Mouse (Mus musculus): ENCODE measurements around the gene Sec24c.
"Not testable (repeated sequence)": the region's sequence is repeated elsewhere in the genome, so short reads cannot be mapped to it uniquely, and the experiment has no call there.

The Sec24c gene

DNA sequence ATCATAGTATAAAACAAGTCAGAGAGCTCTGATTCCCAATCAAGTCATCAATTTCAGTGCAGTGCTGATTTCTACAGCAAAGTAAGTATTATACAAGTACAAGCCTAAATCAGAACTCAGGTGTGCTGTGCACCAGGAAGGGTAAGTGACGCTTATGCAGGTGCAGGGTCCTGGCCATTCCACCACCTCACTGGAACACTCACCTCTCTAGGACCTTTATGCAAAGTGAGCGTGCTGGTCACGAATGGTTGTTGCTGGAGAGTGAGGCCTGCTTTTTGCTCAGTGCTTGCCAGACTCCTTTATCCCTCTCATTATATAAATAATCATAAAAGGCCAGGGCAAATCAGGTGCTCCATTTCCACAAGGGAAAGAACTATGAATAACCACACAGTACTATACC is 26.3 kb downstream of the Sec24c start:
- no peak for DNase-seq

DNA sequence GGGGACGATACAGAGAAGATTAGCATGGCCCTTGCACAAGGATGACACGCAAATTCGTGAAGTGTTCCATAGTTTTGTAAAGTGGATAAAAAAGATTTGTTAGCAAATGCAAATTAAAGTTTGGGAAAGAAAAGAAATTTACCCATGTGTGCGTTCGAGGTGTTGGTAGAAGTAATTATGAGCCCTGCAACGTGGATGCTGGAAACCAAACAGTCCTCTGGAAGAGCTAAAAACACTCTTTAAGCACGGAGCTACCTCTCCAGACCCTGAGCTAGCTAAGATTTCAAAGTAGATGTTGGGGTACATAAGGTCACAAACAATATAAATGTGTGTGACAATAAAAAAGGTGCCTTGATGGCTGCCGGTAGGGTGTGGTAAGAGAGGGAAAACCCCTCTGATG is 27.4 kb downstream of the Sec24c start:
- DNase-seq = no peak

DNA sequence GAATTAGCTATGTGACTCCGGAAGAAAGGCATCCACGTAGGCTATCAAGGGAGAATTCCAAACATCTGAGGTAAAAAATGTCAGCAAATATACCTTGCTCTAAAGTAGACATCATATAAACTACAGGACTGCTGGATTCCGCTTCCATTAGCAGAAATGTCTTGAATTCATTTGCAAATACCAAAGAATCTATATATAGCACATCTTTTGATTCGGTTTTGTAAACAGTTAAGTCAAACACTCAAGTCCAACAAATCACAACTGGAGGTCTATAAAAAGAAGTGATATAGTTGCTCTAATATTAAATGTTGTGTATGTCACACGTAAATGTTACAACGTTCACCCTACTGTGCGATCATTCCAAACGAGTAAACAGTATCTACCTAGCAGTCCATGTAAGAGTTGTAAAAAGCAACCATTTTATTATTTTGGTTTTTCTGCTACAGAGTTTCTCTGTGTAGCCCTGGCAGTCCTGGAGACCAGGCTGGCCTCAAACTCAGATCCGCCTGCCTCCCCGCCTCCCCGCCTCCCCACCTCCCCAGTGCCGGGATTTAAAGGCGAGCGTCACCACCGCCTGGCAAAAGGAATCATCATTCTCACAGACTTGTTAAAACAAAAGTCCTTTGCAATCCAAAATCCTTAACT is 28.1 kb downstream of the Sec24c start:
- no peak for DNase-seq

DNA sequence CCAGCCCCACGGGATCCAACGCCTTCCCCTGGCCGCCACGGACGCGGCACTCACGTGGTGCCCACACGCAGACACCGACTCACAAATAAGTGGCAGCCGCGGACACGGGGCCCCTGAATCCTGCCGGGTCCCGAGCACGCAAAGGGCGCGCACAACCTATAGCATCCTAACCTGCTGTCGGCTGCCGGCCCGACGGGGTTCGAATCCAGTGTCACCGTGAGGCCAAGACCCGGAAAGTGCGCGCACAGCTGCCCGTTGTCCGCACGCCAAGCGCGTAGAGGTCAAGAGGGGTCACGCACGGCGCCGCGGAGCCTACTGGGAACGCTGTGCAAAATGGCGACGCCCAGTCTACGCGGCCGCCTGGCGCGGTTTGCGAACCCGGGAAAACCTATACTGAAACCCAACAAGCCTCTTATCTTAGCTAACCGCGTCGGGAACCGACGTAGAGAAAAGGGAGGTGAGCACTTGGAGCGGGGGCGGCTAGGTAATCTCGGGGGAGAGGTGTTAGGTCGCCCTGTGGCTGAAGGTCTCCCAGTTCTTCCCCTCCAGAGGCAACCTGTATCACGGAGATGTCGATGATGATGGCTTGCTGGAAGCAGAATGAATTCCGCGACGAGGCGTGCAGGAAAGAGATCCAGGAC is 28.8 kb downstream of the Sec24c start, which contains the start of gene Chchd1:
Chchd1 (plus strand) TSS at position 266 of the 641 bp plus-strand sequence.
- DNase-seq = peak; percentile 87 to 93

DNA sequence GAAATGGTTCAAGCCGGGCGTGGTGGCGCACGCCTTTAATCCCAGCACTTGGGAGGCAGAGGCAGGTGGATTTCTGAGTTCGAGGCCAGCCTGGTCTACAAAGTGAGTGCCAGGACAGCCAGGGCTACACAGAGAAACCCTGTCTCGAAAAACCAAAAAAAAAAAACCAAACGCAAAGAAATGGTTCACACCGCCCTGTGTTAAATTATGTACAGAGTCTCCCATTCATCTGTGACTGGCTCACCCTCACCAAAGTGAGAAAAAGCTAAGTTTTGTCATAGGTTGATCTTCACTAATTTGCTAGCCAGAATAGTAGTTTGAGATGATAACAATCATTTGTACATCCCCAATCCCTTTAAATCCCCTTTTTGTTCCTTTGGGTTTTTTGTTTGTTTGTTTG is 29.4 kb downstream of the Sec24c start:
- not testable (repeated sequence) for DNase-seq

DNA sequence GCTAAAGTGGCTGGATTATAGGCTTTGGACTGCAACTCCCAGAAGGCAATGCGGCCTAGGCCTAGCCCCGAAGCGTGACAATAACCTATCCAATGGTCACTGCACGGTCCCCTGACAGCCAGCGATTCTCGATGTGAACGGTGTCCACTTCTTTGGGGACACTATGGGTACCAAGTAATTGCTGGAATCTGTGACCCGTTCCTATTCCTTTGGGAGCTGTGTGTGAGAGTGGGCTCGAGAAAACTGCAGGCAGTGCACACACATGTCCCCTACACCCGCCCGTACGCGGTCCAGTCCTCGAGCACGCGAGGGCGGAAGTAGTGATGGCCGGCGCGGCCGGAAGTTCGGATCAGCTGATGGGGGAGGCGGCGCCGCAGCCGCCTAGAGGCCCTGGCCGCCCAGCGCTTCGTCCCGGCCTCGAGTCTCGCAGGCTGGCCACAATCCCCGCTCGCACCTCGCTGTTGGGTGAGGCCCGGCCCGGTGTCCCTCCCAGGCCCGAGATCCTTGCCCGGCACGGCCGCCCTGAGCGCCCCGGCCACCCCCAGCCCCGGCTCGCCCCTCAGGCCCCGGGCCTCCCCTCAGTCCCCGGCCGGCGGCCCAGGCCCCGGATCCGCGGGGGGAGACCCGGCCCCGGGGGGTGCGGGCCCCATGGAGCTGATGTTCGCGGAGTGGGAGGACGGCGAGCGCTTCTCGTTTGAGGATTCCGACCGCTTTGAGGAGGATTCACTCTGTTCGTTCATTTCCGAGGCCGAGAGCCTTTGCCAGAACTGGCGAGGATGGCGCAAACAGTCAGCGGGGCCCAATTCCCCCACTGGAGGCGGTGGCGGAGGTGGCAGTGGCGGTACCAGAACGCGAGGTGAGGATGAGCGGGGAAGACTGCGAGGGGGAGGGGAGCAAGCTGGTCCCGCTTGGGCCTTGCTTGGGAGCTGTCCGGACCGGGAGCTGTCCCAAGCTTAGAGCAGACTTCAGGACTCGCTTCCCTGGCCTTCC is 33.4 kb downstream of the Sec24c start, which contains the start of gene Zswim8:
Zswim8 (plus strand) TSS at position 352 of the 990 bp plus-strand sequence.
- DNase-seq = peak; percentile 91 to 93

DNA sequence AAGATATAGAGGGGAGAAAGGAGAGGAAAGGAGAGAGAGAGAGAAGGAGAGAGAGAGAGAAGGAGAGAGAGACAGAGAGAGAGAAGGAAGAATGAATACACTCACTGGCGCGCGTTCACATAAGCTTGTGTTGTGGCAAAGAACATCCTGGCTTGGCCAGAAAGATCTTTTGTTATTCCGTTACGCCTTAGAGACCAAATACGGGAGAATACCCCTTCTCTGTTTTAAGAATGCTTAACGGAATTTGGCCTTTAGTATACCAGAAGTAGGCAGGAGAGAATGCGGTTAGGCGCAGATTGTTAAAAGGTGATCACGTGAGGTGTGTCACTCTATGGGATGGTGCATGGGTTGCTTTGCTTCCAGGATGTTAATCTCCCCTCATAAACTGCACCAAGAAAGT is 34.1 kb downstream of the Sec24c start:
- DNase-seq = no peak

DNA sequence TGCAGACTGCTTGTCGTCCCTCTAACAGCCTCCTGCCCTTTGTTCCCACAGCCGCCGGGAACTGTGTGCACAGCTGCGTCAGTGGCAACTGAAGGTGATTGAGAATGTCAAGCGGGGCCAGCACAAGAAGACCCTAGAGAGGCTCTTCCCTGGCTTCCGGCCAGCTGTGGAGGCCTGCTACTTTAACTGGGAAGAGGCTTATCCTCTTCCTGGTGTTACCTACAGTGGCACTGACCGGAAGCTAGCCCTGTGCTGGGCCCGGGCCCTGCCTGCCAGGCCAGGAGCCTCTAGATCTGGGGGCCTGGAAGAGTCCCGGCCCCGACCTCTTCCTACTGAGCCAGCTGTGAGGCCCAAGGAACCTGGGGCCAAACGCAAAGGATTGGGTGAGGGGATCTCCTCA is 39.7 kb downstream of the Sec24c start:
- no peak for DNase-seq

DNA sequence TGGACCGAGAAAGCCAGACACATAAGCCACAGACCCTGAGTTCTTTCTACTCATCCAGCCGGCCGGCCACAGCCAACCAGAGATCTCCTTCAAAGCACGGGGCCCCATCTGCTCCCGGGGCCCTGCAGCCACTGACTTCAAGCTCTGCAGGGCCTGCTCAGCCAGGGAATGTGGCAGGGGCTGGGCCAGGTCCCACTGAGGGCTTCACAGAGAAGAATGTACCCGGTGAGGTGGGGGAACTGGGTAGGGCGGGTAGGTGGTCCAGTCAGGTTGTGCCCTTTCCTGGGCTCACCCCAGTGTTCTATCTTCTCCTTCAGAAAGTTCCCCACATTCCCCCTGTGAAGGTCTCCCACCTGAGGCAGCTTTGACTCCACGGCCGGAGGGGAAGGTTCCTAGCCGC is 44.3 kb downstream of the Sec24c start:
- no peak for DNase-seq

DNA sequence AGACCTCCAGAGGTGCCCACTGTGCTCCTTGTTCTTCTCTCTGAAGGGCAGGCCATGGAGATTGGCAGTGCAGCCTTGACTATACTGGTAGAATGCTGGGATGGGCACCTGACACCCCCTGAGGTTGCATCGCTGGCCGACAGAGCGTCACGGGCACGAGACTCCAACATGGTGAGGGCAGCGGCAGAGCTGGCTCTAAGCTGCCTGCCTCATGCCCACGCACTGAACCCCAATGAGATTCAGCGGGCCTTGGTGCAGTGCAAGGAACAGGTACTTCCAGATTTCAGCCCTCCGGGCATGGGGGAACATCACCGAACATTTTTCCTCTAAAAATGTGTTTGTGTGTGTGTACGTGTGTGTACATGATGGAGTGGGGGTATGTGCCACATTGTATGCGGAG is 45.7 kb downstream of the Sec24c start:
- no peak for DNase-seq

DNA sequence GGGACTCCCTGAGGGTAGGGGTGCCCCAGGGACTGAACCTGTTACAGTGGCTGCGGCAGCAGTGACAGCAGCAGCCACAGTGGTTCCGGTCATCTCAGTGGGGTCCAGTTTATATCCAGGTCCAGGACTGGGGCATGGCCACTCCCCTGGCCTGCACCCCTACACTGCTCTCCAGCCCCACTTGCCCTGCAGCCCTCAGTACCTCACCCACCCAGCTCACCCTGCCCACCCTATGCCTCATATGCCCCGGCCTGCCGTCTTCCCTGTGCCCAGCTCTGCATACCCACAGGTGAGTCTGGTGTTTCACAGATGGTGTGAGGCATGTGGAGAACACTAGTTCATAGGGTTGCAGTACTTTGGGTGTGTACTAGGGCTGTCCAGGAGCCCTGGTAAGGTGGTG is 47.3 kb downstream of the Sec24c start:
- DNase-seq = no peak

DNA sequence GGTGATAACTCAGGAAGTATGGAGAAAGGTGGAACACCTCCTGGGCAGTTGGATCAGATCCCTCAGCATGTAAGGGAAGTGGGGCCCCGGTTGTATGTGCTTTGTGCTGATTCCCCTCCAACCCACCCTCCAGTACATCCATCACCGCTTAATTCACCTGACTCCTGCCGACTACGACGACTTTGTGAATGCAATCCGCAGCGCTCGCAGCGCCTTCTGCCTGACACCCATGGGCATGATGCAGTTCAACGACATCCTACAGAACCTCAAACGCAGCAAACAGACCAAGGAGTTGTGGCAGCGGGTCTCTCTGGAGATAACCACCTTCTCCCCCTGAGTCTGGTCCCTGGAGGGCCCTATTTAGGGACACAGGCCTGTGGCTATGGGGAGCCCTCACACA is 48.9 kb downstream of the Sec24c start:
- DNase-seq = no peak

DNA sequence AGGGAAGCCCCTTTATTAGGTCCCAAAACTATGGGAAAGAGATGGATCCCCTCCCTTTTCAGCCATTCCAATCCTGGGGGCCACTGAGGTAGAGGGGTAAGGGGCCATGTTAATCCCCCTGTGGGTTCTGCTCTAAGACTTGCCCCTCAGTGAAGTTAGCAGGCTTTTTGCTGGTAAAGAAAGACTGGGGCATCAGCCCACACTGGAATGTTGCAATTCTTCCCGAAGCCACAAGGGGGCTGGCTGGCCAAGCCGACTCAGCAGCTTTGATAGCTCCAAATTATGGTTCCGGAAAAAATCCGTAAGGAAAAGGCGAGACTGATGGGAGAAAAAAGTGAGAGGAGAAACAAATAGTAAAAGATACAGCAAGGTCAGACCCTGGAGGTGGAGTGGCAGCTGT is 49.9 kb downstream of the Sec24c start:
- DNase-seq = peak; percentile 72 to 80

DNA sequence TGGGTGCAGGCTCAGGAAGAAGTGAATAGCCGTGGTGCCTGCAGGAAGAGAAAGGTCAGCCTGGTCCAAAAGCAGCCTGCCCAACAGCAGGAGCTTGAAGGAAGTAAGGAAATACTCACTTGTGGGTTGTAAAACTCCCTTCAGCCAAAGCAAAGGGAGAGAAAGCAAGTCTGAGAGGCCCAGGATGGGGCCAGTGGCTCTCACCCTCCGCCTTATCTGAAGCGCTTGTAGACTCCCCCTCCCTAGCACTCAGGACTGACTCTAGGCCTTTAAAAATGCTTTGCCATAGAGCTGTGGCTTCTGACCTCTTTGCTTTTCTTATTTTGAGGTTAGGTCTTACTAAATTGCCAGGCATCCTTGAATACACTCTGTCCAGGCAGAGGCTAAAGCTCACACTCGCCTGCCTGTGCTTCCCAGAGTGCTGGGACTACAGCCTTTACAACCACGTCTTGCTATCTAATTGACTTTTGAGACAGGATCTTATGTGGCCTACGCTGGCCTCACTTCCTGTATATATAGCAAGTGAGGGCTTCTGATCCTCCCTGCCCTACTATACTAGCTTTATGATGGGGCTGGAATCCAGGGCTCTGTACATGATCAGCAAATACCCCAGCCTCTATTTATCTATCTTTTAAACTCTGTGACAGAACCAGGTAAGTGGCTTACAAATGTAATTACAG is 51.7 kb downstream of the Sec24c start:
- DNase-seq = no peak

DNA sequence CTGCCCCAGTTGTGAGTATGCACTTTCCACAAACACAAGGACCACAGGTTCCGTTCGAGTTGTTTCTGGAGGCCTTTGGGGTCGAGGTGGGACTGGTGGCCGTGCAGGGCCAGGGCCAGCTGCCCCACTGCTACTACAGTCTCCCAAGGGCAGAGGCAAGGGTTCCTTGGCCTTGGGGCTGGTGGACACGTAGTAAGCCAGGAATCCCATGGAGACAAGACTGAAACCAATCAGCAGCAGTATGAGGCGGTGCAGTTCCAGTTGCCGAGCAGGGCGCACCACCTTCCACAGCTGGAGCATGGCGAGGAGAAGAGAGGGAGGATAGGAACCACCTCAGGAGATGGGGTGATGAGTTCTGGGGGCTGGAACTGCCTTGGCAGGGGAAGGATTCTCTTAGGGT is 55.8 kb downstream of the Sec24c start:
- DNase-seq = no peak

DNA sequence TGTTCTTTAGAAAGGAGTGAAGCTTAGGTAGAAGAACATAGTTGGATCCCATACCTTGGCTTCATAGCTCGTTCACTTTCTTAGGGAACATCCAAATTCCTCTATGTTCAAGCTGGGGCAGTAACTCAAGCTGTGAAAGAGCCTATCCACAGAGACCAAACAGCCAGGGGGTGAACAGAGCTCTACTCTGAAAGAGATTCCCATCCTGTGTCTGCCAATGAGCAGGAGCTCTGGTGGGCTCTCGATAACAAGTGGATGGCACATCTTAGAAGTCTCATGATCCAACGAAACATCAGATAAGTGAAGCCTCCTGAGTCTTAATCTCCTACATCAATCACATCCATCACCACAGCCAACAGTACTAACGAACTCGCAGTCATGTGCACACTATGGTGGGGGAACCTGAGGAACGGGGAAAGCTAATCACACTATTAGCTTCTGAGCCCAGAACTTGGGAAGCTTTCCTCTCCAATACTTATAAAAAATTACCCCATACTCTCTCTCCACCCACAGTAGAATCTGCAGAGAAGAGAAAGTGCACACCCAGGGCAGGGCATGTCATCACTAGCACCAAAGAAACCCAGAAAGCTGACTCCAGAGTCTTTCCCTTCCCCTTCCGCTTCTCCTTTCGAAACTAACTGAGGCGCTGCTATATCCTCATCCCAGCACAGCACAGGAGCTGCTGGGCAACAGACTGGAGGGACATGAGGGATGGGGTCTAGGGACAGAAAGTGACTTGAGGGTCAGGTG is 56.9 kb downstream of the Sec24c start:
- no peak for DNase-seq

DNA sequence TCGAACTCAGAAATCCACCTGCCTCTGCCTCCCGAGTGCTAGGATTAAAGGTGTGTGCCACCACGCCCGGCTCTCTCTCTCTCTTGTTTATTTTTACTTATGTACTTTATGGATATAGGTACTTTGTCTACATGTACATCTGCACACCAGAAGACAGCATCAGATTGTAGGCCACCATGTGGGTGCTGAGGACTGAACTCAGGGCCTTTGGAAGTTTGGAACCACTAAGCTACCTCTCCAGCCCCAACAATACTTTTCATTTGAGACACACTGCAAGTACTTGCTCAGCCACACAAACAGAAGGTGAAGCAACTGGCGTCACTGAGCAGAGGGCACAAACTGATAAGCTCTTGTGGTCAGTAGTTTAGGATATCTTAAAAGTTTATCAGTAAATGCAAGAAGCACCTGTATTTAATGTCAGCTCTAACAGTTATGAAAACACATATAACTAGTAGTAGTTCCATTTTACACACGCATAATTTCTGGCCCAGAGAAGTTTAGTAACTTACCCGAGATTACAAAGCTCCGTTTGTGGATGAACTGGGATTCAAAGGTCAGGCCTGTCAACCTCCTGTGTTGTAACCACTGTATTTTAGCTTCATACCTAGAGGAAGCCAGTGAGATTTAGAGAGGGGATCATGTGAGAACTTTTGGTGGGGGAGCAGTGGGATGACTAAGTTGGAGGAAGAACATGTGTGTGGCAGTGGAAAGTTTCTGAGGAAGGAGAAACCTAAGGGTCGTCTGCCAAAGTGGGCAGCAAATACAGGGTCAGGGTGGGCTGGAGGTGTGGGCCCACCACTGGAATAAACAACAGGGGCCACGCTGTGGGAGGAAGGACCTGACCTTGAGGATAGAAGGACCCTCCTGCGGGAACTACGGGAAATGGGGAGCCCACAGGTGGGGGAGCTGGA is 59.2 kb downstream of the Sec24c start:
- no peak for DNase-seq

DNA sequence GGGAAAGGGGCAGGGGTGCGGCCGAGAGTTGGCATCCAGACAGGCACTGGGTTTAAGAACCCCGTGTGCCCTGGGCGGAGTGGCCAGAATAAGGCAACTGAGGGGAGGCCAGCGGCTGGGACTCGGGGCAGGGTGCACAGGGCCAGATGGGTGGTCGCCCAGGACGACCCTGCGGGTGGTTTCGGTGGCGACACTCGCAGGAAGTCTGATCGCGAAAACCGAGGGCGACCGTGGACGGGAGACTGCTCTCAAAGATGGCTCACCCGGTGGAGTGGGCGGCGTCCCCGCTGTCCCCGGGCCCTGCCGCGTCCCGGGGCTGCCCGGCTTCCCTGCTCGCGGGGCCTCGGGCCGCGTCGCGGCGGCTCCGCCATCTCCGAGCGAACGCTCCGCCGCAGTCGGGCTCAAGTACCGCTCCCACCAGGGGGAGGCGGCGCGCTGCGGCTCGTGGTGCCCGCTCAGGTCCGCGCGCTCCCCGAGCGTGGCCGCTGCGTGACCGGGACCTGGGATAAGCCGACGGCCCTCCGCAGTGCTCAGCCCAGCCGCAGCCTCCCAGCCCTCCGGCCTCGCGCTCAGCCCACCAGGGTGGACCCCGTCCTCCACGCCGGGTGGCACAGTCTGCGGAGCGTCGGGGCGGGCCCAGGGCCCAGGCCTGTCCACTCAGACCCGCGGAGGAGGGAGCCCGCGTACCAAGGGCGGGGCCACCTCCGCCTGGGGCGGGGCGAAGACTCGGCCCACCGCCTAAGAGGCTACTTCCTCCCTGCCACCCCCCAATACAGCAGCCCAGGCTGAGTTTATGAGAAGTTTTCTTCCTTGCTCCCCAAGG is 60.1 kb downstream of the Sec24c start, which contains the start of gene Ndst2:
Ndst2 (minus strand) TSS at position 611 of the 823 bp plus-strand sequence.
- DNase-seq = peak; percentile 90 to 91

DNA sequence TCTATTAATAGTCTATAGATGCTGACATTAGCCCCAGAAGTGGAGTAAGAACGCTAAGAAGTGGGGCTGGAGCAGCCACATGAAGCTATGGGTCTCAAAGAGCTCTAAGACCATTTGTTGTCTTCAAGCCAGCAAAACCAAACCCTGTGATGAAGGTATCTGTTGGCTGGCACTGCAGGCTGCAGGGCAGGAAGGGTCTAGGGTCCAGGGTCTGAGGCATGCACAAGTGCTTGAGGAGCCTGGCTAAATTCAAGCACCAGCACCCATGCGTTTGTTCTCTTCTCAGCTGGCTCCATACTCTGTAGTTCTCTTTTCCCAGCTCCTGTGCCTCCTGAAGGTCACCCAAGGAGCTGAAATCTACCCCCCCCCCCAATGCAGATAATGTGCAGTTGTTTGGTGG is 60.9 kb downstream of the Sec24c start:
- peak in 1 of 2 experiments; percentile 21 for DNase-seq

DNA sequence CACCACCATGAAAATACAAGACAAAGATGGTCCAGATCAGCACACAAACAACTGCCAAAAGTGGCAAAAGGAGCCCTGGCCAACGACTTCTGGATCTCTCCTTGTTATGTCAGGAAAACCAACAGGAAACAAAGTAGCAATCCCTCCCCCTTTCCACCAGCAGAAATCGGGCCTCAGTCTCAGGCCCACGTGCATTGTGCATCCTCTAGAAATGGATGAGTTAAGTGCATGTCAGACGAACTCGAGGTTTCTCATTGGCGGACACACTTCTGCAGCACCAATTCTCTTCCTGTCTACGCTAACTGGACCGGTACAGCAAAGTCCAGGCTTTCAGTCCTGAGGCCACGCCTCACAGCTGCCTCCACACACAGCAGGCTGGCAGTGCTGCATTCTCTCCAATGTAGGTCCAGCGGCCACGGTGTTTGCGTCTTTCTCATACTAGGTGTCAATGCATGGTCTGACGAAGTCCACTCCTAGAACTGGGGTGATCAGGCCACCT is 61.8 kb downstream of the Sec24c start:
- DNase-seq = peak in 1 of 2 experiments; percentile 25

All from cerebellum, adult 18-20 months (tissue).